Mouse (Mus musculus): ENCODE results near the gene Gm43518.

DNA sequence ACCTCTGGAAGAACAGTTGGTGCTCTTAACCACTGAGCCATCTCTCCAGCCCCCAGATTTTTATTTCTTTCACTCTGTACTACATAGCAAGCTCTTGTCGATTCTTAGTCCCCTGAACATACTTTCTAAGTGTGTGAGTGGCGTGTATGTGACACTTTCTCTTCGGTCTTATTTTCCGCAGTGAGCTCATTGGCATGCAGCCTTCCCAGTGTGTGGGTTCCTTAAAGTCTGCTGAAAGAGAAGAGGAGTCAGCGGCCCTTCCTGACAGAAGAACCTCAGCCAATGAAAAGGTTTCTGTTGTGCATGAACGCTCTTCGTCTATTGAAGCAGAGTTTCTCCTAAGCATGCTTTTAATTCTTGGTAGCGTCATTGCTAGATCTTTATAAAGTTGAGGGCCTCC is 30.0 kb downstream of the Gm43518 start:
- TF ChIP-seq CTCF (IDR thresholded peaks at IDR 0.05; ENCODE audit: insufficient read depth, low read length) (no peak), POLR2A (IDR thresholded peaks at IDR 0.05; ENCODE audit: borderline replicate concordance, extremely low read depth, low read depth, low read length) (no peak)

Measured in lung, adult 2 months (tissue).